Mouse (Mus musculus) liver, postnatal 0 days (tissue): ENCODE data around the gene Entpd6.

Experiments used
- CTCF ChIP-seq: sonication (generic); IDR thresholded peaks from 2 replicates; pipeline ENCODE4 v1.5.1; 2016; ENCODE audit warnings: antibody characterized with exemption, low read depth
- EP300 ChIP-seq: IDR thresholded peaks from 2 replicates; pipeline ENCODE4 v1.6.1; 2016; ENCODE audit warnings: antibody characterized with exemption, low read depth, mild to moderate bottlenecking

DNA sequence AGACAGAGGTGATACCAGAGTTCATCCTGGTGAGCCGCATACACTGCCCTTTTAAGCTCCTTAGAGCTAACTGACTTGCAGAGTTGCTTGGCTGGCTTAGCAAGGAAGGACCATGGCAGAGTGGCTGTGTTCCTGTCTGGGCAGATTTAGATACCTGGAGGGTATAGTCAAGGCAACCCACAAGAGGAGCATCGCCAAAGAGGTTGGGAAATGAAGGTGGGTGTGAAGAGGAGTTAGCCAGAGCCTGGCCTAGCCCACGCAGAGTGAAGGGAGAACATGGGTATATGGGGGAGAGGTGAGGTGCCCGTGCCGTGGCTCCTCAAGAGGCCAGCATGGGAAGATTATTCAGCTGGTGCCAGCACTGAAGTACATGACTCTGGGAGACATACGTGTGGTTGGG is 64.0 kb downstream of the Entpd6 start:
- no peak for TF ChIP-seq CTCF
- TF ChIP-seq EP300, result no peak
